In genomic region chr9:104189657-104190056, GRCm38 (mm10) we compare ENCODE assay signal across 16 mouse cellular contexts.
"Had no signal": no experiment of that assay in that cellular context is flagged by ENCODE, and none has a peak within 500 bp of the region (broad histone marks: within the 10 kb centered on the region; RNA-seq: fewer than 3 reads in every experiment).

No protein-coding gene starts in this region.

- DNase-seq: retina, postnatal 1 day; right cerebral cortex, adult 18-20 months; right cerebral cortex, postnatal 14 days; right cerebral cortex, postnatal 25 days; right cerebral cortex, postnatal 4 days; spleen, adult 18-20 months; thymus, adult 18-20 months; thymus, adult 2 months; thymus, postnatal 14 days; thymus, postnatal 25 days; thymus, postnatal 36 days; thymus, postnatal 4 days had no signal

- H3K4me3 ChIP-seq: neural tube, embryonic 13.5 days; neural tube, embryonic 15.5 days; stomach, embryonic 15.5 days had no signal

- H3K4me1 ChIP-seq: neural tube, embryonic 13.5 days; neural tube, embryonic 15.5 days; stomach, embryonic 15.5 days had no signal

- H3K27ac ChIP-seq: neural tube, embryonic 13.5 days; neural tube, embryonic 15.5 days; stomach, embryonic 15.5 days; stomach, postnatal 0 days had no signal

- H3K27me3 ChIP-seq: neural tube, embryonic 13.5 days; neural tube, embryonic 15.5 days; stomach, embryonic 15.5 days had no signal

- H3K9me3 ChIP-seq: neural tube, embryonic 13.5 days; neural tube, embryonic 15.5 days; stomach, embryonic 15.5 days had no signal

- H3K9ac ChIP-seq: neural tube, embryonic 13.5 days; neural tube, embryonic 15.5 days; stomach, embryonic 15.5 days had no signal

- H3K4me2 ChIP-seq: neural tube, embryonic 13.5 days; neural tube, embryonic 15.5 days; stomach, embryonic 15.5 days had no signal
